Mouse (Mus musculus) kidney, embryonic 15.5 days (tissue): ENCODE data around the gene Mlycd. TPM values are rescaled to one million over a fixed set of nuclear protein-coding genes. Genes with fewer than 3 reads are reported as not detected.
A peak's percentile ranks its signal among the peaks of the same experiment; 100 is the strongest.

Experiments
- ATAC-seq: fragments of 200-750 bp; cut with Nextera tagmentation; replicated peaks from 2 replicates; pipeline ENCODE4 v1.8.0; 2017; ENCODE audit warnings: moderate TSS enrichment; ENCODE audit not compliant: low FRiP score
- H3K27ac ChIP-seq: fragments of 300-500 bp; sonication (generic); 2 replicates; pipeline ENCODE4 v1.5.1; 2015; ENCODE audit warnings: mild to moderate bottlenecking, inconsistent platforms
- H3K27me3 ChIP-seq: fragments of 300-500 bp; sonication (generic); 2 replicates; pipeline ENCODE4 v1.6.1; 2015; ENCODE audit warnings: inconsistent platforms
- H3K36me3 ChIP-seq: fragments of 300-500 bp; sonication (generic); 2 replicates; pipeline ENCODE4 v1.6.1; 2015; ENCODE audit warnings: inconsistent platforms
- H3K4me1 ChIP-seq: fragments of 300-500 bp; sonication (generic); 2 replicates; pipeline ENCODE4 v1.6.1; 2015; ENCODE audit warnings: inconsistent platforms
- H3K4me2 ChIP-seq: fragments of 300-500 bp; sonication (generic); 2 replicates; pipeline ENCODE4 v1.6.1; 2015; ENCODE audit warnings: moderate library complexity, mild to moderate bottlenecking, inconsistent platforms
- H3K4me3 ChIP-seq: fragments of 300-500 bp; sonication (generic); replicated peaks from 2 replicates; pipeline ENCODE4 v1.5.1; 2015; ENCODE audit warnings: mild to moderate bottlenecking, inconsistent platforms
- H3K9ac ChIP-seq: fragments of 300-500 bp; sonication (generic); 2 replicates; pipeline ENCODE4 v1.6.1; 2015; ENCODE audit warnings: mild to moderate bottlenecking, inconsistent platforms
- H3K9me3 ChIP-seq: fragments of 300-500 bp; sonication (generic); replicated peaks from 2 replicates; pipeline ENCODE4 v1.6.1; 2016; ENCODE audit warnings: inconsistent platforms
- WGBS: fragments of 180-500 bp; shearing (Covaris S2); methylation state at CpG from one replicate; pipeline ENCODE4 v1.1.7; 2015; ENCODE audit warnings: mixed read lengths; 5-methylcytosine and 5-hydroxymethylcytosine counted together
- polyA plus RNA-seq: library from polyadenylated mRNA; unstranded; fragments of >200 nt; fragmentation: Nextera tagmentation; extraction: Ambion mirVana; gene quantifications from 2 replicates; pipeline ENCODE4 v1.2.1, GENCODE M21; 2015

Gene Mlycd
- polyA plus RNA-seq, 1 experiment from 2014 or later: 11.7 TPM

DNA sequence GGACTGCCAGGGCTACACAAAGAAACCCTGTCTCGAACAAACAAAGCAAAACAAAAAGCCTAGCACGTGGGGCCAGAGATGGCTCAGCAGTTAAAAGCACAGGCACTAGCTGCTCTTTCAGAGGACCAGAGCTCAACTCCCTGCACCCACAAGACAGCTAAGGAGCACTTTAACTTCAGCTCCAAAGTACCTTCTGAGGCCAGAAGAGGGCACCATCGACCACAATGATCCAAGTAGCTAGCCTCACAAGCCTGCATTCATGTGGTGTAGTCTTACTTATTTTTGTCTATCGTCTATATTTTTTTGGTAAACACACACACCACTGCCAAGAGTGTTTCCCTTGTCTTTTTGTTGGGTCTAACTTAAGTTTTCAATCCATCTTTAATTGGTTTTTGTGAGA, 14.1 kb upstream of the Mlycd start:
- Histone ChIP-seq H3K4me2 (no peak overlapping the region), H3K27ac (no peak overlapping the region), H3K27me3 (no peaks in the 10 kb centered on the region), H3K4me3 (no peak overlapping the region), H3K36me3 (no peaks in the 10 kb centered on the region), H3K4me1 (no peaks in the 10 kb centered on the region), H3K9me3 (no peaks in the 10 kb centered on the region), H3K9ac (no peak overlapping the region)
- WGBS: 36% methylated on average over 4 of the region's 4 CpGs
- no peak for ATAC-seq

DNA sequence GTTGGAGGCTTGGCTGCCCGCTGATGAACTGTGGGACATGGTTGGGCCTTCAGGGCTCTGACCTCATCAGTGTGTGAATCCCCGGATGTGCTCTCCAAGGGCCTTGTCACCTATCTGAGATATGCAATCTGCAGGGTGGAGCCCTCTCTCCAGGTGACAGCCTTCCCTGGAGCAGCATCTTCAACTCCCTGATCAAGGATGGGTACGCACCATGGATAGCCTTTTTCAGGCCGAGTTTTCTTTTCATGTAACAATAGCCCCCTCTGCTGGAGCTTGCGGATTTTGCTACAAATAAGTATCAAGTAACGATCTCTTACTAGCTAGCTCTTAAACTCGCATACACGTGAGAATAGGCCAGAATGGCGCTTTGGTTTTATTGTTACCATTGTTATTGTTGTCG, 10.2 kb upstream of the Mlycd start:
- Histone ChIP-seq H3K4me3 (no peak overlapping the region), H3K36me3 (no peaks in the 10 kb centered on the region), H3K9me3 (no peaks in the 10 kb centered on the region), H3K27me3 (no peaks in the 10 kb centered on the region), H3K4me1 (no peaks in the 10 kb centered on the region), H3K9ac (no peak overlapping the region), H3K27ac (no peak overlapping the region), H3K4me2 (no peak overlapping the region)
- ATAC-seq: no peak
- 19% methylated on average over 10 of the region's 10 CpGs for WGBS

DNA sequence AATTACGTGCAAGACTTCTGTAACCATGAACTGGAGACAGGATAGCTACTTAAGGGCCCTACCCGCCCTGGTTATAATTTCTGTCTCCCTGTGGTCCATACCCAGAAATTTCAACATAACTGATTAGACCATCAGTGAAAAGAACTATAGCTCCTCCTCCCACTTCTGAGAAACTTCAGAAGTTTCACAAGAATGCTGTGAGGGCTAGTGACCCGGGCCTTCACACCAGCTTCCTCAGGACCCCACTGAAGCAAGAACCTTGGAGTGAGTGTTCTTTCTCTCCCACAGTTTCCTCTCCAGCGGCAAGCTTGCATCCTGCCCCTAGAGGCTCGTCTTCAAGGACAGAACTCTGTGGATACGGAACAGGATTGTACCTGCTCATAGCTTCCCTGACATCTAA, 8.8 kb upstream of the Mlycd start:
- H3K9me3 ChIP-seq: no peaks in the 10 kb centered on the region
- H3K36me3 ChIP-seq: no peaks in the 10 kb centered on the region
- no peak overlapping the region for H3K9ac ChIP-seq
- no peaks in the 10 kb centered on the region for H3K27me3 ChIP-seq
- no peak overlapping the region for H3K4me3 ChIP-seq
- WGBS: 71% methylated on average over 6 of the region's 6 CpGs
- no peak overlapping the region for H3K27ac ChIP-seq
- no peak overlapping the region for H3K4me2 ChIP-seq
- H3K4me1 ChIP-seq: no peaks in the 10 kb centered on the region
- ATAC-seq: no peak

DNA sequence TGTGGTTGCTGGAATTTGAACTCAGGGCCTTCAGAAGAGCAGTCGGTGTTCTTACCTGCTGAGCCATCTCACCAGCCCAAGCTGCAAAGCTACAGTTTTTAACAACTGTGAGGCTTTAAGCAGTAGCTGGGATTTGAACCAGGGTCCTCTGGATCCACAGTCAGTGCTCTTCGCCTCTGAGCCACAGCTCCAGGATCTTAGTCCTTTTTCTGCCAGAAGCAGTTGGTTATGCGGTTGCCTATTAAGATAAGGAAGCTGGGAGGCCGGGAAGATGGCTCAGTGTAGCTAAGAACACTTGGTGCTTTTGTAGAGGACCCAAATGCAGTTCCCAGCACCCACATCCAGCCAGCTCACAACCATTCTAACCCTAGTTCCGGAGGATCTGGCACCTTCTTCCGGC, 7.7 kb upstream of the Mlycd start:
- H3K27ac ChIP-seq: no peak overlapping the region
- WGBS: 80% methylated on average over 6 of the region's 6 CpGs

DNA sequence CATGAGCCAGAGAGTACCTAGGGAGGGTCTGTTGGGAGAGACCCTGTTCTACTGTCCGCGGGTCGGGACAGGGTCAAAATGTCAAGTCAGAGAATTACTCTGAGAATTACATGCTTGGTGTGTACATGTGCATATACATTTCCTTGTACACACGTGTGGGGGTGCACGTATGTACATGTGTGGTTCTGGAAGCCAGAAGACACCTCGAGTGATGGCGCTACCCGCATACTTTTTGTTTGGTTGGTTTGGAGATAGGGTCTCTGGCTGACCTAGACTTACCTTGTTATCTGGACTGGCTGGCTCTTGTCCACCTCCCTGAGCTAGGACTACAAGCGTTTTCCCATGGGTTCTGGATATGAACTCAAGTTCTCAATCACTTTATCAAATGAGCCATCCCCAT, 581 bp upstream of the Mlycd start:
- H3K27ac ChIP-seq: 0 out of 2 replicates have a peak overlapping the region, but pooled peaks have one; percentile 78
- WGBS: 72% methylated on average over 9 of the region's 9 CpGs

More for the DNA sequence above, 7.7 kb upstream of the Mlycd start:
- Histone ChIP-seq H3K4me1 (no peaks in the 10 kb centered on the region), H3K9ac (no peak overlapping the region), H3K9me3 (no peaks in the 10 kb centered on the region), H3K36me3 (no peaks in the 10 kb centered on the region), H3K4me3 (no peak overlapping the region), H3K4me2 (no peak overlapping the region), H3K27me3 (no peaks in the 10 kb centered on the region)
- no peak for ATAC-seq

DNA sequence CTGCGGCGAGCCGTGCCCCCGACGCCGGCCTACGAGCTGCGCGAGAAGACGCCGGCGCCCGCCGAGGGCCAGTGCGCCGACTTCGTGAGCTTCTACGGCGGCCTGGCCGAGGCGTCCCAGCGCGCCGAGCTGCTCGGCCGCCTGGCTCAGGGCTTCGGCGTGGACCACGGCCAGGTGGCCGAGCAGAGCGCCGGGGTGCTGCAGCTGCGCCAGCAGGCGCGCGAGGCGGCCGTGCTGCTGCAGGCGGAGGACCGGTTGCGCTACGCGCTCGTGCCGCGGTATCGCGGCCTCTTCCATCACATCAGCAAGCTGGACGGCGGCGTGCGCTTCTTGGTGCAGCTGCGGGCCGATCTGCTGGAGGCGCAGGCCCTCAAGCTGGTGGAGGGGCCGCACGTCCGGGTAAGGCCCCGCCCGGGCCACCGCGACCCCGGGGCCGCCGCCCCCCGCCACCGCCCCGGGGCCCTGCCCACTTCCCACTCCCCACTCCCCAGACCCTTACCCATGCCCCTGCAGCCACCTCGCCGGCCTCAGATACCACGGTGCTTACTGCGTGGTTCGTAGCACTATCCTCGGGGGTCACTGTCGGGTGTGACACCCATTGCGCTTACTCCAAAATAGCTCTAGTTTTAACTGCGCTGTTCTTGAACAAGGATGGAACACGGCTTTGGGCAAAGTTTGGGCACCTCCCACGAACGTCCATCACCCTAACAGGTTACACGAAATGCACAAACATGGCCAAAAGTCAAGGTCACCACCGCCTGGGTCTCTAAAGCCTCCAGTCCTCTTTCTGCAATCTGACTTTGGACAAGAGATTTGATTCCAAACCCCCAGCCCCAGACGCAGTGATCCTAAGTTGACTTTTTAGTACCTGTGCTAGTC, 633 bp downstream of the Mlycd start:
- Histone ChIP-seq H3K4me2 (peak overlapping the region; percentile 99), H3K27me3 (no peaks in the 10 kb centered on the region), H3K4me1 (peaks cover 19% of the 10 kb centered on the region), H3K4me3 (peak overlapping the region; percentile 85), H3K36me3 (0 out of 2 replicates have a peak, but pooled peaks cover 3% of the 10 kb centered on the region), H3K9me3 (no peaks in the 10 kb centered on the region), H3K9ac (peak overlapping the region; percentile 83), H3K27ac (peak overlapping the region; percentile 78)
- 5% methylated on average over 77 of the region's 83 CpGs for WGBS
- ATAC-seq: peak; percentile 59

More for the DNA sequence above, 581 bp upstream of the Mlycd start:
- Histone ChIP-seq H3K9ac (peak overlapping the region; percentile 83), H3K36me3 (0 out of 2 replicates have a peak, but pooled peaks cover 3% of the 10 kb centered on the region), H3K27me3 (no peaks in the 10 kb centered on the region), H3K4me2 (peak overlapping the region; percentile 99), H3K4me1 (peaks cover 19% of the 10 kb centered on the region), H3K9me3 (no peaks in the 10 kb centered on the region), H3K4me3 (peak overlapping the region; percentile 85)
- ATAC-seq: peak; percentile 5; the same call in 1 of the 2 replicates

DNA sequence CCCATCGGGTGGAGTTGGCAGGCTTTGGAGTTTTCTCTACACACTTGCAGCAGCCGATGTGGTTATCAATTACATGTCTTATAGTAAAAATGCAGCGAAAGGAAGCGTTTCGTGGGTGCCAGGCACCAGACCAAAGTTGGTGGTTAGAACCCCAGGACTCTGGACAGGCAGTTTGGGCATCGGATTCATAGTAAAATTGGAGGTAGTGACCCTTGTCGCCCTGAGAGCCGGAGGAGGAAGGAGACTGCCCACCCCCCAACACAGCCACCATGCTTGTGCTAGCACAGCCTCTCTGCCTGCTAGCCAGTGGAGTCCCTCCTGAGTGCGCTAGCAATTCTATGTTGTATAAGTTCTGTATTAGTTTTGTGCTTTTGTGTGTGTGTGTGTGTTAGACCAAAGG, 3.9 kb downstream of the Mlycd start:
- H3K4me2 ChIP-seq: no peak overlapping the region
- no peak overlapping the region for H3K4me3 ChIP-seq
- H3K9me3 ChIP-seq: no peaks in the 10 kb centered on the region
- ATAC-seq: no peak
- WGBS: 73% methylated on average over 9 of the region's 9 CpGs
- H3K36me3 ChIP-seq: 0 out of 2 replicates have a peak, but pooled peaks cover 11% of the 10 kb centered on the region
- H3K4me1 ChIP-seq: peaks cover 25% of the 10 kb centered on the region
- no peaks in the 10 kb centered on the region for H3K27me3 ChIP-seq
- no peak overlapping the region for H3K27ac ChIP-seq
- H3K9ac ChIP-seq: no peak overlapping the region

DNA sequence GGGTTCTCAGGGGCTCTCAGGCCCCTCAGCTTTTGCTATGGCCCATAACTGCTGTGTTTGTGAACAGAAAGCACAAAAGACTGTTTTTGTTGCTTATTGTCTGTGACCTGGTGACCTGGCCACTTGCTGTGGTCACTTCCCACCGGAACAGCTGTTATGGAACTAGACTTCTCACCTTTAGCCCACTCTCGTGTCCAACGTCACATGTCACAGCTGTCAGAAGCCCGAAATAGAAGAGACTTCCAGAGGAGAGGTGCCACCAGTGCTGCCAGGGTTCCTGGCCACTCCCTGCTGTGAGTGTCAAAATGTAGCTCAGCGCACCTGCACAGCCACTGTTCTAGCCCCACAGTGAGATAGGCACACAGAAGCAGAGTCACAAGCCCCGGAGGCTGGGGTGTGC, 4.6 kb downstream of the Mlycd start:
- Histone ChIP-seq H3K36me3 (0 out of 2 replicates have a peak, but pooled peaks cover 11% of the 10 kb centered on the region), H3K4me3 (no peak overlapping the region), H3K4me1 (peaks cover 30% of the 10 kb centered on the region), H3K27me3 (no peaks in the 10 kb centered on the region), H3K9me3 (no peaks in the 10 kb centered on the region), H3K4me2 (no peak overlapping the region), H3K9ac (no peak overlapping the region), H3K27ac (no peak overlapping the region)
- WGBS: 71% methylated on average over 6 of the region's 6 CpGs
- ATAC-seq: no peak

DNA sequence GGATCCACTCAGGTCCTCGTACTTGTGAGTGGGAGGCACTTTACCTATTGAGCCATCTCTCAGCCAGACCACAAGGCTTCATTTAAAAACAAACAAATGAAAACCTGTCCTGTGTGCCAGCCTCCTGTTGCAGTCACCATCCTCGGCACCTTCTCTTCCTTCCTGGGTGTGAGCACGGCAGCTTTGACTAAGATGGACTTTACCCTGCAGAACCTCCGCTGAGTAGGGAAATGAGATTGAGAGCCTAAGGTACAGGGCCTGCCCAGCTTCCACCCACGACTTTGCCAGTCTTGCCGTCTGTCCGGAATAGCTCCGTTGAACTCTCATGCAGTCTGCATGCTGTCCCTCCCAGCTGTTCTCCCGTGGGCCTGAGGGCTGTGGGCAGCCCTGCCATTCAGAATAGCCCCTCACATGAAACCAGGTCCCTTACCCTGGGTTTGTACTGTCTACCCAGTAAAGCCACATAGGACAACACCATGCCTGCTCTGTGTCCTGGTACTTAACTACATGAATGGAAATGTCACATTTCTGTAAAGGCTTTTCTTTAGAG, 5.5 kb downstream of the Mlycd start:
- Histone ChIP-seq H3K9me3 (no peaks in the 10 kb centered on the region), H3K9ac (no peak overlapping the region), H3K27me3 (no peaks in the 10 kb centered on the region), H3K4me1 (peaks cover 29% of the 10 kb centered on the region), H3K4me3 (no peak overlapping the region), H3K36me3 (peaks cover 19% of the 10 kb centered on the region), H3K4me2 (no peak overlapping the region), H3K27ac (no peak overlapping the region)
- no peak for ATAC-seq
- WGBS: 82% methylated on average over 9 of the region's 9 CpGs

DNA sequence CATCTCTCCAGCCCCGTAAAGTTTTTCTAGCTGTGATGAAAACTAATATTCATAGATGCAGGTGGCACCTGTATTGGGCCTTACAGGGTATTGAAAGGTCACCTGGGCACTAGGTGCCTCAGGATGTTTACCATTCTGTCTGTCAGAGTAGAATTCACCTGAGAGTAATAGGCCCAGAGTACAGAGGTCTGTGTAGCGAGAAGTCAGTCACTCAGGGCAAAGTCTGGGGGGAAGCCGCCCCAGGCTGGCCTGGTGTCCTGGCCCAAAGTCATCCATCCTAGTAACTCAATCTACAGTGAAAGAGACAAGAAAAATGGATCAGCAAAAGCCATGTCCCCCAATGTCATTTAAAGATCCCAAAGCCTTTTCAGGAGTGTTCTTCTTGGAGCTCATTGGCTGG, 6.2 kb downstream of the Mlycd start:
- peaks cover 22% of the 10 kb centered on the region for H3K36me3 ChIP-seq
- no peaks in the 10 kb centered on the region for H3K27me3 ChIP-seq
- no peak overlapping the region for H3K4me2 ChIP-seq
- WGBS: 85% methylated on average over 3 of the region's 3 CpGs
- H3K9ac ChIP-seq: no peak overlapping the region
- H3K4me3 ChIP-seq: no peak overlapping the region
- H3K9me3 ChIP-seq: no peaks in the 10 kb centered on the region
- no peak overlapping the region for H3K27ac ChIP-seq
- ATAC-seq: no peak
- H3K4me1 ChIP-seq: peaks cover 22% of the 10 kb centered on the region

DNA sequence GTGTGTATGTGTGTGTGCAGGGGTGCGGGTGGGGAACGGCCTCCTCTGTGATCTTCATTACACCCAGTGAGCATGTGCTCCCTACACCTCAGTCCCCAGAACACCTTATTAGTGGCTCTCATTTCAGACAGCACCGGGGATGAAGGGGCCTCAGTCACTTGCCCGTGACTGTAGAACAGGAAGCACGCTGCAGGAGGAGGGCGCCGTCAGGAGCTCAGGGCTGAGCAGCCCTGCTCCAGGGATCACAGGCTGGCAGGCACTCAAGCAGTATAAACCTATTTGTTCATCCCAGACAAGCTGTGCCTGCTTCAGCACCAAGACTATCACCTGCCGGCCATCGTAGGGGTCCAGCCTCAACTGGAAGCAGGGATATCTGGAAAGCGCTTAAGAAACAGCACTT, 9.2 kb downstream of the Mlycd start:
- H3K27me3 ChIP-seq: no peaks in the 10 kb centered on the region
- no peaks in the 10 kb centered on the region for H3K9me3 ChIP-seq
- 44% methylated on average over 10 of the region's 10 CpGs for WGBS
- H3K4me1 ChIP-seq: peaks cover 11% of the 10 kb centered on the region; the same call in 1 of the 2 replicates
- H3K4me2 ChIP-seq: no peak overlapping the region
- H3K27ac ChIP-seq: 0 out of 2 replicates have a peak overlapping the region, but pooled peaks have one; percentile 27
- H3K4me3 ChIP-seq: no peak overlapping the region
- peak; percentile 82 for ATAC-seq
- H3K36me3 ChIP-seq: peaks cover 44% of the 10 kb centered on the region
- H3K9ac ChIP-seq: no peak overlapping the region

DNA sequence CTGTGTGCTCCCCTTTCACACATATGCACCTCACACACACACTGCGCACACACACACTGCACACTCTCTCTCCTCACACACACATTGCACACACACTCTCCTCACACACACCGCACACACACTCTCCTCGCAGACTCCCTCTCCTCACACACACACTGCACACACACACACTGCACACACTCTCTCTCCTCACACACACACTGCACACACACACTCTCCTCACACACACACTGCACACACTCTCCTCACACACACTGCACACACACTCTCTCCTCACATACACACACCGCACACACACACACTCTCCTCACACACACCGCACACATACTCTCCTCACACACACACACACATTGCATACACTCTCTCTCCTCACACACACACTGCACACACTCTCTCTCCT, 10.0 kb downstream of the Mlycd start:
- H3K36me3 ChIP-seq: peaks cover 51% of the 10 kb centered on the region
- no peak overlapping the region for H3K4me2 ChIP-seq
- no peaks in the 10 kb centered on the region for H3K27me3 ChIP-seq
- WGBS: 92% methylated on average over 5 of the region's 5 CpGs
- H3K27ac ChIP-seq: no peak overlapping the region
- H3K9me3 ChIP-seq: no peaks in the 10 kb centered on the region
- no peak overlapping the region for H3K4me3 ChIP-seq
- peaks cover 11% of the 10 kb centered on the region; the same call in 1 of the 2 replicates for H3K4me1 ChIP-seq
- no peak for ATAC-seq
- H3K9ac ChIP-seq: no peak overlapping the region
